ENCODE assay signal across 19 mouse cellular contexts in genomic region chr16:13269426-13269825, GRCm38 (mm10).
"Had no signal": no experiment of that assay in that cellular context is flagged by ENCODE, and none has a peak within 500 bp of the region (broad histone marks: within the 10 kb centered on the region; RNA-seq: fewer than 3 reads in every experiment).

No protein-coding gene starts in this region.

- H3K9me3 ChIP-seq: limb, embryonic 13.5 days; liver, embryonic 13.5 days; neural tube, embryonic 12.5 days; neural tube, embryonic 15.5 days; stomach, embryonic 15.5 days had no signal

- H3K4me2 ChIP-seq: kidney, embryonic 15.5 days; limb, embryonic 13.5 days; liver, embryonic 13.5 days; midbrain, embryonic 11.5 days; neural tube, embryonic 12.5 days; neural tube, embryonic 15.5 days; stomach, embryonic 15.5 days had no signal

- H3K27ac ChIP-seq: kidney, embryonic 15.5 days; limb, embryonic 13.5 days; liver, embryonic 13.5 days; neural tube, embryonic 12.5 days; neural tube, embryonic 15.5 days; stomach, embryonic 15.5 days had no signal

- DNase-seq: kidney, adult 8-10 months; kidney, postnatal 10 days; kidney, postnatal 36 days; left cerebral cortex, postnatal 4 days; liver, embryonic 13.5 days; lung, adult 2 months; lung, postnatal 14 days; lung, postnatal 4 days; midbrain, embryonic 14.5 days; right cerebral cortex, adult 18-20 months; right cerebral cortex, postnatal 14 days; spleen, adult 18-20 months; thymus, postnatal 25 days had no signal

- H3K27me3 ChIP-seq: kidney, embryonic 15.5 days; limb, embryonic 13.5 days; liver, embryonic 13.5 days; neural tube, embryonic 12.5 days; neural tube, embryonic 15.5 days; stomach, embryonic 15.5 days had no signal

- H3K9ac ChIP-seq: kidney, embryonic 15.5 days; limb, embryonic 13.5 days; liver, embryonic 13.5 days; neural tube, embryonic 12.5 days; neural tube, embryonic 15.5 days; stomach, embryonic 15.5 days had no signal

- H3K4me1 ChIP-seq: kidney, embryonic 15.5 days; limb, embryonic 13.5 days; liver, embryonic 13.5 days; neural tube, embryonic 12.5 days; stomach, embryonic 15.5 days had no signal

- H3K4me3 ChIP-seq: kidney, embryonic 15.5 days; limb, embryonic 13.5 days; liver, embryonic 13.5 days; neural tube, embryonic 12.5 days; neural tube, embryonic 15.5 days; stomach, embryonic 15.5 days had no signal
